Comparison of ENCODE assay signal across 12 mouse cellular contexts in the genomic region with DNA sequence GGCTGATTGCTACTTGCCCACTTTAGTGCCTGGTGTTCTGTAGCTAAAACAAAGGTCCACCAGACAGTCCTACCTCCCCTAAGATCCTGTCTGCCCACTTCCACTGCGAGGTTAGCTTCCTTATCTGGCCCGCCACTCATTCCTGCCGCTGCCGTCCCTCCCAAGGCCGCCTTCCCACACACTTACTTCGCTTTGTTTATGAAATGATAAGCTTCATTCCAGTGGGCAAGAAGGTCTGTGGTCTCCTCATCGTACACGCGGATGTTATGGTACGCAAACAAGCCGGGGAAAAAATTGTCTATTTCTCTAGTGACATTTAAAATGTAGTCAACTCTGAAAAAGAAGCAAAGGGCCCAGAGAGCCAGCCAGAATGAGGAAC. TPM values are rescaled to one million over a fixed set of nuclear protein-coding genes. Genes with fewer than 3 reads are reported as not detected.
DNase-seq lines count a peak whose midpoint lies in the region; ATAC-seq and TF ChIP-seq lines count a peak whose summit lies in the region.
"Had no signal": no experiment of that assay in that cellular context is flagged by ENCODE, and none has a peak within 500 bp of the region (broad histone marks: within the 10 kb centered on the region; RNA-seq: fewer than 3 reads in every experiment).

No protein-coding gene starts in this region.

- no peaks in the 10 kb centered on the region for H3K9me3 ChIP-seq in hindbrain, embryonic 13.5 days
- 0 out of 2 replicates have a peak, but pooled peaks cover 5% of the 10 kb centered on the region for H3K9me3 ChIP-seq in hindbrain, embryonic 12.5 days (replicated peaks)
- H3K9me3 ChIP-seq in stomach, embryonic 14.5 days (ENCODE audit: control insufficient read depth, low read depth, low read length), result no peaks in the 10 kb centered on the region
- no peaks in the 10 kb centered on the region for H3K9me3 ChIP-seq in stomach, postnatal 0 days (ENCODE audit: control insufficient read depth, low read length)
- H3K9me3 ChIP-seq in kidney, embryonic 15.5 days (replicated peaks), result no peaks in the 10 kb centered on the region; the same call in 1 of the 2 replicates

- no peak for ATAC-seq in hindbrain, embryonic 13.5 days (ENCODE audit: low FRiP score)
- no peak for ATAC-seq in hindbrain, embryonic 12.5 days (ENCODE audit: low FRiP score)
- peak; percentile 14; the same call in 1 of the 2 replicates for ATAC-seq in stomach, embryonic 14.5 days (ENCODE audit: insufficient number of reproducible peaks, insufficient read depth, low FRiP score, low read depth)
- ATAC-seq in stomach, postnatal 0 days (ENCODE audit: low FRiP score, low TSS enrichment), result no peak
- no peak for ATAC-seq in kidney, embryonic 15.5 days (replicated peaks; ENCODE audit: low FRiP score)

- H3K4me3 ChIP-seq in hindbrain, embryonic 13.5 days, result no peak overlapping the region
- no peak overlapping the region for H3K4me3 ChIP-seq in hindbrain, embryonic 12.5 days
- H3K4me3 ChIP-seq in stomach, embryonic 14.5 days (ENCODE audit: low read depth, low read length), result no peak overlapping the region
- no peak overlapping the region for H3K4me3 ChIP-seq in stomach, postnatal 0 days (ENCODE audit: low read depth, low read length)
- H3K4me3 ChIP-seq in kidney, embryonic 15.5 days (replicated peaks), result no peak overlapping the region

- H3K4me2 ChIP-seq in hindbrain, embryonic 13.5 days, result no peak overlapping the region
- no peak overlapping the region for H3K4me2 ChIP-seq in hindbrain, embryonic 12.5 days (replicated peaks)
- H3K4me2 ChIP-seq in stomach, embryonic 14.5 days (replicated peaks; ENCODE audit: low read depth, low read length), result no peak overlapping the region
- H3K4me2 ChIP-seq in stomach, postnatal 0 days (replicated peaks; ENCODE audit: low read depth), result no peak overlapping the region
- H3K4me2 ChIP-seq in kidney, embryonic 15.5 days, result no peak overlapping the region

- no peak for DNase-seq in stomach, postnatal 0 days (ENCODE audit: low spot score)
- peak; percentile 84 for DNase-seq in liver
- DNase-seq in yolk sac, embryonic 10.5 days (ENCODE audit: low spot score), result peak; percentile 24
- no peak for DNase-seq in adipocyte (ENCODE audit: low spot score)
- DNase-seq: kidney, postnatal 25 days; right cerebral cortex, postnatal 14 days had no signal

- H3K36me3 ChIP-seq in hindbrain, embryonic 13.5 days, result peaks cover 84% of the 10 kb centered on the region
- peaks cover 71% of the 10 kb centered on the region for H3K36me3 ChIP-seq in hindbrain, embryonic 12.5 days
- H3K36me3 ChIP-seq in stomach, embryonic 14.5 days (ENCODE audit: control insufficient read depth, insufficient read depth, low read length), result peaks cover 56% of the 10 kb centered on the region
- H3K36me3 ChIP-seq in stomach, postnatal 0 days (ENCODE audit: control insufficient read depth, insufficient read depth, low read length), result peaks cover 26% of the 10 kb centered on the region
- H3K36me3 ChIP-seq in kidney, embryonic 15.5 days, result peaks cover 86% of the 10 kb centered on the region

- TF ChIP-seq CTCF in stomach, postnatal 0 days (IDR thresholded peaks at IDR 0.05; ENCODE audit: low read depth), result no peak

- H3K4me1 ChIP-seq in hindbrain, embryonic 13.5 days (replicated peaks), result peaks cover 8% of the 10 kb centered on the region
- H3K4me1 ChIP-seq in hindbrain, embryonic 12.5 days, result no peaks in the 10 kb centered on the region
- no peaks in the 10 kb centered on the region for H3K4me1 ChIP-seq in stomach, embryonic 14.5 days (ENCODE audit: control insufficient read depth, insufficient read depth, low read length)
- H3K4me1 ChIP-seq in stomach, postnatal 0 days (replicated peaks; ENCODE audit: control insufficient read depth, insufficient read depth), result no peaks in the 10 kb centered on the region
- H3K4me1 ChIP-seq in kidney, embryonic 15.5 days, result 0 out of 2 replicates have a peak, but pooled peaks cover 2% of the 10 kb centered on the region

- 94% methylated on average over 11 of the region's 11 CpGs for WGBS in hindbrain, embryonic 13.5 days
- 96% methylated on average over 11 of the region's 11 CpGs for WGBS in hindbrain, embryonic 12.5 days
- 45% methylated on average over 11 of the region's 11 CpGs for WGBS in stomach, embryonic 14.5 days
- 44% methylated on average over 11 of the region's 11 CpGs for WGBS in stomach, postnatal 0 days
- 81% methylated on average over 11 of the region's 11 CpGs for WGBS in kidney, embryonic 15.5 days

- H3K9ac ChIP-seq in hindbrain, embryonic 13.5 days, result no peak overlapping the region
- no peak overlapping the region for H3K9ac ChIP-seq in hindbrain, embryonic 12.5 days
- H3K9ac ChIP-seq in stomach, embryonic 14.5 days (replicated peaks; ENCODE audit: low read depth, low read length), result no peak overlapping the region
- no peak overlapping the region for H3K9ac ChIP-seq in stomach, postnatal 0 days (ENCODE audit: low read length)
- no peak overlapping the region for H3K9ac ChIP-seq in kidney, embryonic 15.5 days

- TF ChIP-seq EP300 in stomach, postnatal 0 days (optimal IDR thresholded peaks at IDR 0.05), result no peak

- no peaks in the 10 kb centered on the region for H3K27me3 ChIP-seq in hindbrain, embryonic 13.5 days
- H3K27me3 ChIP-seq in hindbrain, embryonic 12.5 days, result no peaks in the 10 kb centered on the region
- H3K27me3 ChIP-seq in stomach, embryonic 14.5 days (ENCODE audit: control insufficient read depth, insufficient read depth, low read length), result no peaks in the 10 kb centered on the region
- no peaks in the 10 kb centered on the region for H3K27me3 ChIP-seq in stomach, postnatal 0 days (ENCODE audit: control insufficient read depth, insufficient read depth, low read length)
- H3K27me3 ChIP-seq in kidney, embryonic 15.5 days, result no peaks in the 10 kb centered on the region

- peak overlapping the region; percentile 52; the same call in 1 of the 2 replicates for H3K27ac ChIP-seq in hindbrain, embryonic 13.5 days
- no peak overlapping the region for H3K27ac ChIP-seq in hindbrain, embryonic 12.5 days
- no peak overlapping the region for H3K27ac ChIP-seq in stomach, embryonic 14.5 days (ENCODE audit: low read length)
- no peak overlapping the region for H3K27ac ChIP-seq in stomach, postnatal 0 days (replicated peaks)
- no peak overlapping the region for H3K27ac ChIP-seq in kidney, embryonic 15.5 days

RNA-seq across cellular contexts. Expression of a gene that starts 42.0 kb away (rescaled TPM):
- polyA plus RNA-seq in hindbrain, embryonic 13.5 days (2015; fragmentation: Nextera tagmentation; extraction: Ambion mirVana), result 15.0 and 18.7 TPM in 2 replicates
- 22.4 and 27.9 TPM in 2 replicates for polyA plus RNA-seq in hindbrain, embryonic 12.5 days (2016; fragmentation: Nextera tagmentation; extraction: Ambion mirVana)
- polyA plus RNA-seq in stomach, embryonic 14.5 days (2014; fragmentation: Nextera tagmentation; extraction: Ambion mirVana), result 22.2 and 25.0 TPM in 2 replicates
- polyA plus RNA-seq in stomach, postnatal 0 days (2015; fragmentation: Nextera tagmentation; extraction: Ambion mirVana), result 5.0 and 5.3 TPM in 2 replicates
- 14.7 and 18.3 TPM in 2 replicates for polyA plus RNA-seq in kidney, embryonic 15.5 days (2015; fragmentation: Nextera tagmentation; extraction: Ambion mirVana)

RNA-seq across cellular contexts. Expression of a gene that starts 43.1 kb away (rescaled TPM):
- 176 and 190 TPM in 2 replicates for polyA plus RNA-seq in hindbrain, embryonic 13.5 days (2015; fragmentation: Nextera tagmentation; extraction: Ambion mirVana)
- 226 and 233 TPM in 2 replicates for polyA plus RNA-seq in hindbrain, embryonic 12.5 days (2016; fragmentation: Nextera tagmentation; extraction: Ambion mirVana)
- 131 and 145 TPM in 2 replicates for polyA plus RNA-seq in stomach, embryonic 14.5 days (2014; fragmentation: Nextera tagmentation; extraction: Ambion mirVana)
- polyA plus RNA-seq in stomach, postnatal 0 days (2015; fragmentation: Nextera tagmentation; extraction: Ambion mirVana), result 91.6 and 93.6 TPM in 2 replicates
- polyA plus RNA-seq in kidney, embryonic 15.5 days (2015; fragmentation: Nextera tagmentation; extraction: Ambion mirVana), result 105 and 119 TPM in 2 replicates

RNA-seq across cellular contexts. Expression of a gene that starts 51.8 kb away (rescaled TPM):
- not detected in 2 replicates for polyA plus RNA-seq in hindbrain, embryonic 13.5 days (2015; fragmentation: Nextera tagmentation; extraction: Ambion mirVana)
- polyA plus RNA-seq in hindbrain, embryonic 12.5 days (2016; fragmentation: Nextera tagmentation; extraction: Ambion mirVana), result not detected in 2 replicates
- 0.16 and 0.17 TPM in 2 replicates for polyA plus RNA-seq in stomach, embryonic 14.5 days (2014; fragmentation: Nextera tagmentation; extraction: Ambion mirVana)
- 0.15 and 0.24 TPM in 2 replicates for polyA plus RNA-seq in stomach, postnatal 0 days (2015; fragmentation: Nextera tagmentation; extraction: Ambion mirVana)
- 14.2 and 14.9 TPM in 2 replicates for polyA plus RNA-seq in kidney, embryonic 15.5 days (2015; fragmentation: Nextera tagmentation; extraction: Ambion mirVana)
- polyA plus RNA-seq: embryonic facial prominence, embryonic 11.5 days; hindbrain, embryonic 16.5 days had no signal

Comparison
In these comparisons a context has a peak if more than half of its experiments do, and no peak if none do; other contexts are left out.
1. DNase-seq: peak in liver (single experiment) and yolk sac, embryonic 10.5 days (single experiment); none in stomach, postnatal 0 days (single experiment) and adipocyte (single experiment).
2. RNA of a gene that starts 51.8 kb away (polyA plus RNA-seq): 14.2 to 14.9 TPM in kidney, embryonic 15.5 days; 0.16 to 0.17 TPM in stomach, embryonic 14.5 days, 0.15 to 0.24 TPM in stomach, postnatal 0 days, not detected in hindbrain, embryonic 13.5 days and not detected in hindbrain, embryonic 12.5 days; every median in the first group is over 10 times any median in the second.